Mouse (Mus musculus) heart, postnatal 36 days (tissue): Measurements from ENCODE around the gene E2f4. TPM values are rescaled to one million over a fixed set of nuclear protein-coding genes. Genes with fewer than 3 reads are reported as not detected.
"Not testable (repeated sequence)": the region's sequence is repeated elsewhere in the genome, so short reads cannot be mapped to it uniquely, and the experiment has no call there.

Experiments used
- DNase-seq, 2 experiments: peaks; one replicate each; pipeline ENCODE4 v3.0.0; 2021 to 2022
- intact Hi-C: fragments of 180-260 bp; cut with DNase I; formaldehyde crosslinking; loops from one replicate; pipeline ENCODE4 v1.15.1; 2025
- total RNA-seq, 2 experiments: library from RNA; stranded (reverse); gene quantifications; 2 replicates each; pipeline ENCODE4 v1.2.3; 2021

E2f4 gene
- total RNA-seq, 2 experiments from 2014 or later, result 18.9 to 20.0 TPM

DNA sequence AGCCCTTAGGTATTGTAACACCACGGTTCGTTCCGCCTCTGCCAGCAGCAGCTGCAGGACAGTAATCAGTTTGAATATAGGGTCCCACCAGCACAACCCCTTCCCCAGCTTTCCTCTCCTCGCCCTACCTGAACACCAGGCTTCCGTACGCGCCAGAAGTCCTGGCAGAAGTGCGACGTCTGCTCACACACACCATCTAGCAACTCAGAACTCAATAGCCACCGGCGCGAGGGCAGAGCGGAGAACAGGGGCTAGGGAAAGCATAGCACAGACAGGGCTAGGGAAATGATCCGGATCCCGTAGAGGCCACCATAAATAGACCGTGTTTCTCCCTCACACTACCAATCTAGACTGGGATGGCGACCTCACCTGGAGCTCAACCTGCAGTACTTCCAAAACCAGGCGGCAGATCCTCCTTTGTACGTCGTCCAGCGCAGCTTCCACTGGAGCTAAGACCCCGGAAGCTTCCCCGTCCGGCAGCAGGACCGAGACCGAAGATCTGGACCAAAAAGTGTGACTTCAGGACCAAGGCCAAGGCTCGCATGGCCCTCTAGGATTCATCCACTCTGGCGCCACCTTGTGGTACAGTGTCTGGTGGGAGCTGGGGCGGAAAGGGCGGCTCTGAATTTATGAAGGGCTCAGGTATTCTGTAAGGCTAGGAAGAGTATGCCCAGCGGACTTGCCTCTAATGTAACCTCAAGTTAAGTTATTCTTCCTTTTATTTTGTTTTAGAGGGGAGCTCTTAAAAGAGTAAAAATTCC is 6.7 kb upstream of the E2f4 start:
- intact Hi-C loops, result no loop called here
- peak; percentile 91 to 94 for DNase-seq

DNA sequence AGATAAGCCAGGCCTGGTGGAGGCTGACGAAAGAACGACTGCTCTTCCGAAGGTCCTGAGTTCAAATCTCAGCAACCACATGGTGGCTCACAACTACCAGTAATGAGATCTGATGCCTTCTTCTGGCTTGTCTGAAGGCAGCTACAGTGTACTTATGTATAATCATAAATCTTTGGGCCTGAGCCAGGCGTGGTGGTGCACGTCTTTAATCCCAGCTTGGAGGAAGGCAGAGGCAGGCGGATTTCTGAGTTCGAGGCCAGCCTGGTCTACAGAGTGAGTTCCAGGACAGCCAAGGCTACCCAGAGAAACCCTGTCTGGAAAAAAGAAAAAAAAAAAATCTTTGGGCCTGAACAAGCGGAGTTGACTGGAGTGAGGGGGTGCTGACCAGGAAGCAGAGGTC is 6.1 kb upstream of the E2f4 start:
- DNase-seq, intact Hi-C loops: not testable (repeated sequence)

DNA sequence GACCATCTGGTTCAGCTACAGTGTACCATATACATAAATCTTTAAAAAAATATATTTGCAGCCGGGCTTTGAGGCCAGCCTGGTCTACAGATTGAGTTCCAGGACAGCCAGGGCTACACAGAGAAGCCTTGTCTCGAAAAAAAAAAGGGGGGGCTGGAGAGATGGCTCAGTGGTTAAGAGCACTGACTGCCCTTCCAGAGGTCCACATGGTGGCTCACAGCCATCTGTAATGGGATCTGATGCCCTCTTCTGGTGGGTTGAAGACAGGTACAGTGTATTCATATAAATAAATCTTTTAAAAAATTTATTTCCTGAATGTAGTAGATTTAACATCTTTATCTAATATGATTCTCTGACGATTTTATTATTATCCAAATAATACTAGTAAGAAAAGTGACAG is 5.7 kb upstream of the E2f4 start:
- DNase-seq, intact Hi-C loops: not testable (repeated sequence)

DNA sequence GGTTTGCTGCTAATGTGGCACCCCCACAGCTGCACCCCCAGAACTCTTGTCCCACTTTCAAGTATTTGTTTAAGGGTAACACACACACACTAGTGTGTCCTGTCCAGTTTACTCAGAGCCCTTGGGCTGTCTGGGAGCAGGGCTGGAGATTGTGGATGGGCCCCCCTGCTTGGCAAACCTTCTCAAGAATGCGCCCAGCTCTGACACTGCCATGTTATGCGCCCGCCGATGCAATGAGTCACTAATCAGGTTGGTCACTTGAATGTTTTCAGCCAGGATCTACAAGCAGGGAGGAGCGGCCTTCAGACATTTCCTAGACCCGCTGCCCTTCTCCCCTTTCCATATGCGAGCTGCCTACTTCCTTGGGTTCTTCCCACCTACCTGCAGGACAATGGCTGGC is 5.0 kb upstream of the E2f4 start:
- no peak for DNase-seq
- intact Hi-C loops, result no loop called here

DNA sequence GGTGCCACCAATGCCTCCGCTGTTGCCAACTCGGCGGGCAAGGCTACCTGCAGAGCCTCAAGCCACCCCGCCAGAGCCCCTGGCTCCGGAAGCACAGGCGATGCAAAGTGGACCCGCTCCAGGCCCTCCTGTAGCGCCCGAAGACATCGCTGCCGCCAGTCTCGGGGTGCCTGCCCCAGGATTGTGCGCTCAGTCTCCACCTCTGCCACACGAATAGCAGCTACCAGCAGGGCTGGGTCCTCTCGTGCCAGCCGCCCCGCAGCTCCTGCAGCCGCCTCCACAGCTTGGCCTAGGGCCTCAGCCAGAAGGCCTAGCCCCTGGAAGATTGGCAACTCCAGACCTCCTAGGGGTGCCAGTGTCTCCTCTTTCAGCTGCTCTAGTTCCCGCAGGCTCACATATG is 4.1 kb upstream of the E2f4 start:
- intact Hi-C loops, result no loop called here
- no peak for DNase-seq

DNA sequence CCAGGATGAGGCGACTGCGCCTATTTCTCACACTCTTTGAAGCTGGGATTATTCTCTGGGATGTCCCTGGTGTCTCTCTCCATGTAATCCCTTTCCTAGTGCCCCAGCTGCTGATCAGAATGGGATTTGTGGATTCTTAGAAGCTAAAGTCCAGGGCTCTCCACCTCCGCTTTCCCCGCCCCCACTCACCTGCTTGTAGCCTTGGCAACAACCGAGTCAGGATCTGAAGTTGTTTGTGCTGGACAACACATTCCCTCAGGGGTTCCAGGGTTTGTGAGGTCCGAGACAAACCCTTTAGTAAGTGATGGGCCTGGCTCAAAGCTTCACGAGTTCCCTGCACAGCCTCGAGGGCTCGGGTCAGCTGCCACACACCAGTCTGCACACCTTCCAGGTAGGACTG is 2.7 kb upstream of the E2f4 start:
- DNase-seq, result no peak
- intact Hi-C loops, result no loop called here

DNA sequence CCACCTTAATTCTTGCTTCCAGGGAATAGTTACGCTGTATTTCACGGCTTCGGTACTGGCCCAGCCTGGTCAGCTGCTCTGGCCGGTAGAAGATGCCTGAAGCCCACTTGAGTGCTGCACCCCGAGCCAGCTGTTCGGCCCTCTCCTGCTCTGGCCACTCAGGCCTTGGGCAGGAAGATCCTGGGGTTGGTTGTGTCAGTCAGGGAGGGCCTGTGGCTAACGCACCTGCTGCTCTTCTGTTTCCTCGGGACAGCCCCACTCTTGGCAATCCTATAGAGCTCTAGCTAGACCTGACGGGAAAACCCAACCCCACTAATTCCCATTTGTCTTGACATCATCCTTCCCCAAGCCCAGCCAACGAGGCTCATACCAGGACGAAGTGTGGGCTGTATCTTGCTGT is 2.2 kb upstream of the E2f4 start:
- intact Hi-C loops, result no loop called here
- no peak for DNase-seq

DNA sequence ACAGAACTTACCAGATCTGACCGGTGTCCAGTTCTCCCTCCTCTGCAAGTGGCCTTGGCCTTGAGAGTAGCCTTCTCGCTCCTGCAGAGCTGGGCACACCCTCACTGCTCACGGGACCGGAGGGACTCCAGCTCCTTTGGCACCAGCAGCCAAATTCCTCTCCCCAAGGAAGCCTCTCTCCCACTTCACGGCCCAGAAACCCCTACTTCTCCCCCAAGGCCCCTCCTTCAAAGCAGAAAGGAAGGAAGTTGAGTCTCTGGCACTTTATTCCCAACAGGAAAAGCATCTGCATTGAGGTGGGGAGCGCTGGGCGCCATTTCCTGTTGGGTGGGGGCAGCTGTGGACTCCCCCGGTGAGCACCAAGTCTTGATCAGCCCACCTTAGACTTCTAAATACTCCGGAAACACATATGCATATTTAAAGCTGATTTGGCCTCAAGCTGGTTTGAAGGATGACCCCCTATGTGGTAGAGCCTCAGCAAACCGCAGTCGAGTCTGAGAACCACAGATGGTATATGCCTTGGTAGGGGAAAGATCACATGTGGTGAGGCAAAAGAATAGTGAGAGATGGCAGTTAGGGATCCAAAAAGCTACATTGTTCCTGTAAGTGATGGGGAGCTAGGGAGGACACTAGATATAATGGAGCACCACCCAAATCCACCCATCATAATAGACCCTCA is 1.4 kb upstream of the E2f4 start, which contains the start of gene Exoc3l:
Gene Exoc3l, minus strand, starts transcription at position 207 of the 679 bp plus-strand sequence.
- intact Hi-C loops, result no loop called here
- no peak for DNase-seq

DNA sequence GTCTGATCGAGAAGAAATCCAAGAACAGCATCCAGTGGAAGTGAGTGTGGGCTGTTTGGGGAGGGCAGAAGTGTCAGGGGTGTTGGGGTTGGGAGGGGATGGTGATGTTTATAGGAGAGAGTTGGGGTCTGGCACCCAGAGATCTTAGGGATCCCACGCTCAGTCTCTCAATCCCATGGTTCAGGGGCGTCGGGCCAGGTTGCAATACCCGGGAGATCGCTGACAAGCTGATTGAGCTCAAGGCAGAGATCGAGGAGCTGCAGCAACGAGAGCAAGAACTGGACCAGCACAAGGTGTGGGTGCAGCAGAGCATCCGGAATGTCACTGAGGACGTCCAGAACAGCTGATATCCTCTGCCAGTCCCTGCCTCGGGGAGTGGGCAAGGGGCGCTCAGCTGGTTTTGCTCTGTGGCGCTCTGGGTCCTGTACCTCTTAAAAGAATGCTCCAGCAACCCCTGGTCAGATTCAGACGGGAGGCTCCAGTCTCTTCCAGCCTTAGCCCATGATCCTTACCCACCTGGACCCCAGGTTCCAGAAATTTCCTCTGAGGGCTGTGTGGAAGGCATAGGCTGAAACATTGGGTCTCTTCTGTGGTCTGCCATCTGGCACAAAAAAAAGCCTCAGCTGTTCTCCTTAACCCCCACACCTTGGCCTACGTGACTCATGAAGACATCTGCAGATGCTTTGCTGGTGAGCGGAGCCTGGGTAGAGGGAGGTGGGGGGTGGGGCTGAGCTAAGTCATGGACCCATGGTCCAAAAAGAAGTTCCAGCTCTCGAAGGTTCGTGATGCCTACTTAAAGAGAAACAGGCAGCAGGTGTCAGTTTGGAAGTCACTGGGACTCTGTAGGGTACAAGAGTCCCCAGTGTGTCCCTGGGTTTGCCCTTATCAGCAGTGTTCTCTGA is 1.1 kb downstream of the E2f4 start:
- intact Hi-C loops, result loop anchor here (1.0 kb wide), 1 partner anchor 28 kb away; the partner anchor contains the start of genes Lrrc29 and Tmem208
- DNase-seq, result no peak

DNA sequence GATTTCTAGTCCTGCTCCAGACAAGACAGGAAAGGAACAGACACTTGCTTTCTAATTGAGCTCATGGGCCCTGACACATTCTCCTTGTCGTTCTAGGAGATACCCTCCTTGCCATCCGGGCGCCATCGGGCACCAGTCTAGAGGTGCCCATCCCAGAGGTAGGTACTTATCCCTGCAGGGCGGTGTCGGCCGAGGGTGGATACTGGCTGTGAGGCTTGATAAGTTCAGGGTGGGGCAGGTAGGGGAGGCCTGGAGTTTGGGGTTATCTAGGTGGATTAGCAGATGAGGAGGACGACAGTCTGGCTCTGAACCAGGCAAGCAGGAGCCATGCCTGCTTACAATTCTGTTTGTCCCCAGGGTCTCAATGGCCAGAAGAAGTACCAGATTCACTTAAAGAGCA is 2.5 kb downstream of the E2f4 start:
- intact Hi-C loops, result no loop called here
- DNase-seq, result no peak

DNA sequence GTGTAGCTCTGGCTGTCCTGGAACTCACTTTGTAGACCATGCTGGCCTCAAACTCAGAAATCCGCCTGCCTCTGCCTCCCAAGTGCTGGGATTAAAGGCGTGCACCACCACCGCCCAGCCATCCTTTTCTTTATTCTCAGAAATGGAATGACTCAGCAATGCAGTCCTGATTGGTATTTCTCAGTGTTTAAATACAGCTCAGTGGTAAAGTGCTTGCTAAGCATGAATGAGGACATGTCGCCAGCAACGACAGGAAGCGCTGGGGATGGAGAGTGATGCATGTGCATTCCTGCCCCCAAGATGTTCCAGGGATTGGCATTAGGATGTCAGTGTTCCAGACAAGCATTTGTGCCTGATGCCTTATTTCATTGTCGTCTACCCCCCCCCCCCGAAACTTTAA is 5.9 kb downstream of the E2f4 start:
- intact Hi-C loops, result no loop called here
- no peak for DNase-seq

DNA sequence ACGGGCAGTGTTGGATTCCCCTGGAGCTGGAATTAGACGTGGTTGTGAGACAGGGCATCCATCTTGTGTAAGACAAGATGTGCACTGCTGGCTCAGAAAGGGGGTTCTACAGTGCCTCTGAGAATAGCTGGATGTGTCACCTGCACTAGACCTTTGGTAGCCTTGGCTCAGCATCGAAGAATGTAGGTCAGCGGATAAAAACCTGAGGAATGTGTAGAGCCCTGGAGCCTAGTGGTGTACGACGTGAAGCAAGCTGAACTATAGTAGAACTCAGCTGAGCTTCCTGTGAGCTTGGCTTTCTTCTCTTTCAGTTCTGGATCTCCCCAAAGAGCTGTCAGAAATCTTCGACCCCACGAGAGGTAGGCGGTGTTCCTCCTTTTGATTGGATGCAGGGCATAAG is 6.4 kb downstream of the E2f4 start:
- no peak for DNase-seq
- intact Hi-C loops, result loop anchor here (2.0 kb wide), 1 partner anchor 21 kb away; no protein-coding TSS in a partner anchor

DNA sequence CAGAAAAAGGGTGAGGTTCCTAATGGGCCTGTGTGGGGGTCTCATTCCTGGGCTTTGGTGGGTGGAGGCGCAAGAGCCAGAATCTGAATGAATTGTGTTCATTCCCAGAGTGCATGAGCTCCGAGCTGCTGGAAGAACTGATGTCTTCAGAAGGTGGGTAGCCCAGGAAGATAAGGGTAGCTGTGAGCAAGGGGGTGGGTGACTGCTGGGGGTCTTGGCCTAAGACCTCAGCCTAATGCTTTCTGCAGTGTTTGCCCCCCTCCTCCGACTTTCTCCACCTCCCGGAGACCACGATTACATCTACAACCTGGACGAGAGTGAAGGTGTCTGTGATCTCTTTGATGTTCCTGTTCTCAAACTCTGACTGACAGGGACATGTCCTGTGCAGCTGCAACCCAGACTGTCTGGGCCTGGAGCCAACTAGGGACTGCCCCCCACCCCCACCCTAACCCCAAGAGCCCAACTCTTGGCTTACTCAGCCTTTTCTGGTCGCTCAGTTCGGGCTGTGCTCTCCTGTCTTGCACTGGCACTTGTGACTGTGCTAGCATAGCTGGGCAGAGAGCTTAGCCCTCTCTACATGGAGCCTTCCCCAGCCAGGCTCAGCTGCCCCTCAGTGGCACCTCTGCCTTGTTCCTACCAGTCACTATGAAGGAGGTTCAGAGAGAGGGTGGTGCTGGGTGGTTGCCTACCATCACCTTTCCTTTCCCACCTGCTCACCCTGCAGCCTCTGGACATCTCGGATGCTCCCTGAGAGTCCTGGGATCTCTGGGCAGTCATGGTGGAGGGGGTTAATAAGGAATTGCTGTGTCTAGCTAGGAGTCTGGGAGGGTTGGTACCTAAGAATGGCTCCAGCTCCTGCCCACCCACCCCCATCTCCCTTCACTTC is 7.1 kb downstream of the E2f4 start:
- intact Hi-C loops, result loop anchor here (2.0 kb wide), 1 partner anchor 20 kb away; no protein-coding TSS in a partner anchor
- DNase-seq, result no peak

DNA sequence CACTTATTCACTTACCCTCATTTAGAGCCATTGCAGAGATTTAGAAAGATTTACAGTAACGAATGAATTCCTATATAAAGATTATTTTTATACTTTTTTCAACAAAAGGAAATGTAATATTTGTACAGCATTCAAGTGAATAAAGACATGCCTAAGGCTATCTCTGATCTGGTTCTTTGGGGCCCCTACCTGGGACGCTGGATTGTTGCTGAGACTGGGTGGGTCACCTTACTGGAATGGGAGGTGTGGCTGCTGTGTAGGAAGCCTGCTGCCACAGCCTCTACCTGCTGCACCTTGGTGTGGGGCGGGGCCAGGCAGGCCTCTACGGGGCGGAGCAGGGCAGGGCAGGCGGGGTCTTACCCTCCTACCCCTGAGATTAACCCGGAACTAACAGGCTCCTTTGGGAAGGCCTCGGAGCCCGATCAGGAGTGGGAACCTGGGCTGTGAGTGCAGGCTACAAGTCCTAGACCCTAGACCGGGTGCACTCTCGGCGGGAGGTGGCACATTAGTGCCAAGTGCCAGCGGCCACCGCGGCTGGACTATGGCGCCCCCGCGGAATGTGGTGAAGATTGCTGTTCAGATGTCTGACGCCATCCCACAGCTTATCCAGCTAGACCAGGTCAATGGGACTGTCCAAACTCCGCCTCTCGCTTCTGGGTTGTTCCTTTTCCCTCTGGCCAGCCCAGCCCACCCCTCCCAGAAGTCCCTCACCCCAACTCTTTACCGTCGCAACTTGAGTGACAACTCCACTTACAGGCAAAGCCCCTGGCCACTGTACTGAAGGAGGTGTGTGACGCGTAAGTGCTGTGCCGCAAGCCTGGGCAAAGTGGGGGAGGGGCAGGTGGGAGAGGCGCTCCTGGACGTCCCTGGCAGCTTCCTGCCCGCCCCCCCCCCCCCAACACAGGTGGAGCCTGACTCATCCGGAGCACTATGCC is 8.0 kb downstream of the E2f4 start, which contains the start of gene Elmo3:
Gene Elmo3, plus strand, starts transcription at position 391 of the 935 bp plus-strand sequence.
- DNase-seq, result peak in 1 of 2 experiments; percentile 26

DNA sequence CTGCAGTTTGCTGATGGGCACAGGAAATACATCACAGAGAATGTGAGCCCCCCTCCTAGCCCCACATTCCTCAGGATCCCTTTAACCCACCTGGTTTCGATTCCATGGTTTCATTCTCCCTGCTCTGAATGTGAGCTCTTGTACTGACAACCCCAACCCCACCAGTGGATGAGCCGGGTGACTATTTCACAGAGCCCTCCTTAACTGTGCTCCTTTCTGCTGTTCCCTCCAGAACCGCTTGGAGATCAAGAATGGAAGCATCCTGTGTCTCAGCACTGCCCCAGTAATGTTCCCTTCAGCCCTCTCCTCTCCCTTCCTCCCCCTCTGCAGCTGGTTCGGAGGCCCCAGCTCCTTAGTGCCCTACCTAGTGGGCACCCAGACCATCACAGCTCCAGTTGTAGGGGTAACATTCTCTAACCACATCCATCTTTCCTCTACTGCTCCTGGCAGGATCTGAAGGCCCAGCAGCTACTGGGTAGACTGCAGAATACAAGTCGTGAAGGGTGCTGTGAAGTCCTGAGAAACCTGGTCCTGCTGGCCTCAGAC is 8.8 kb downstream of the E2f4 start:
- DNase-seq, result no peak
- intact Hi-C loops, result no loop called here

More for the DNA sequence above, 8.0 kb downstream of the E2f4 start, which contains the start of gene Elmo3:
- intact Hi-C loops, result loop anchor here (2.0 kb wide), 1 partner anchor 19 kb away; no protein-coding TSS in a partner anchor

DNA sequence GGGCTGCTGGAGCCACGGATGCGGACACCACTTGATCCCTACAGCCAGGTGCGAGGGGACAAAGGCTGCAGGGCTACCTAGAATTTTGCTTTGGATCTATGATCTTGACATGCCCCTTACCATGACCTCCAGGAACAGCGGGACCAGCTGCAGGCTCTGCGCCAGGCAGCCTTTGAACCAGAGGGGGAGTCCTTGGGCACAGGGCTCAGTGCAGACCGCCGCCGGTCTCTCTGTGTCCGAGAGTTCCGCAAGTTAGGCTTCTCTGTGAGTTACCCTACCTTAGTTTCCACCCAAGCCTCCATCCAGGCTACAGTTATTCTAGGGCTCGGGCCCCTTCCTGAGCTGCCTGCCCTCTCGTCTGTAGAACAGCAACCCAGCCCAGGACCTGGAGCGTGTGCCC is 10.2 kb downstream of the E2f4 start:
- no peak for DNase-seq
- intact Hi-C loops, result no loop called here

DNA sequence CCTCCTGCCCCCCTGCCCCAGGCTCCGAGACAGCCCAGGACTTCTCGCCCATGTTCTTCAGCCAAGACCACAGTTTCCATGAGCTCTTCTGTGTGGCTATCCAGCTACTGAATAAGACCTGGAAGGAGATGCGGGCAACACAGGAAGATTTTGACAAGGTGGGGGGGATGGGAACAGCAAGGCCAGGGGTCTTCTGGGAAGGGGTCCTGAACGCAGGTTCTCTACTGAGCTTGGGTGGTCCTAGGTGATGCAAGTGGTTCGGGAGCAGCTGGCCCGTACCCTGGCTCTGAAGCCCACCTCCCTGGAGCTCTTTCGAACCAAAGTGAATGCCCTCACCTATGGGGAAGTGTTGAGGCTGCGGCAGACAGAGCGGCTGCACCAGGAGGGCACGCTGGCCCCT is 11.0 kb downstream of the E2f4 start:
- intact Hi-C loops, result no loop called here
- DNase-seq, result no peak

DNA sequence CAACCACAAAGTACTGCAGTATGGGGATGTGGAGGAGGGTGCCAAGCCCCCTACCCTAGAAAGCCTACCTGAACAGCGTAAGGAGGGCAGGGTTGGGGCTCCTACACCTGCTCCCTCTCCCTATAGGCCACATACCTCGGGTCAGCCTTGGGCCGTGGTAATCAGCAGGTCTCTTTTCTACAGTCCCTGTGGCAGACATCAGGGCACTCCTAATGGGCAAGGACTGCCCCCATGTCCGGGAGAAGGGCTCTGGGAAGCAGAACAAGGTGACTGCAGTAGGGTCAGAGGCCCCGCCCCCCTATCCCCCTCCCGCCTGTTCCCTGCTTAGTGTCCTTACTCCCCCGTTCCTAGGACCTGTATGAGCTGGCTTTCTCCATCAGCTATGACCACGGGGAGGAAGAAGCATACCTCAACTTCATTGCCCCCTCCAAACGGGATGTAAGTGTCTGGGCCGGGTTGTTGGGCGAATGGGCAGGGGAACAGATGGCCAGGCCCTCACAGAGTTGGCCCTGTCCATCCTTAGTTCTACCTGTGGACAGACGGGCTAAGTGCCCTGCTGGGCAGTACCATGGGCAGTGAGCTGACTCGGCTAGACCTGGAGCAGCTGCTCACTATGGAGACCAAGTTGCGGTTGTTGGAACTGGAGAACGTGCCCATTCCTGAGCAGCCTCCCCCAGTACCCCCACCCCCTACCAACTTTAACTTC is 11.8 kb downstream of the E2f4 start:
- intact Hi-C loops, result no loop called here
- DNase-seq, result no peak
